ENCODE assay signal across 16 mouse cellular contexts in genomic region chr17:84529356-84529755, GRCm38 (mm10). TPM values are rescaled to one million over a fixed set of nuclear protein-coding genes. Genes with fewer than 3 reads are reported as not detected.
DNase-seq lines count a peak whose midpoint lies in the region; ATAC-seq lines count a peak whose summit lies in the region.
"Had no signal": no experiment of that assay in that cellular context is flagged by ENCODE, and none has a peak within 500 bp of the region (broad histone marks: within the 10 kb centered on the region; RNA-seq: fewer than 3 reads in every experiment).

No protein-coding gene starts in this region.

- WGBS in heart, embryonic 16.5 days = 59% methylated on average over 4 of the region's 4 CpGs
- 55% methylated on average over 4 of the region's 4 CpGs for WGBS in lung, embryonic 16.5 days
- WGBS in embryonic facial prominence, embryonic 14.5 days = 55% methylated on average over 4 of the region's 4 CpGs
- 42% methylated on average over 4 of the region's 4 CpGs for WGBS in limb, embryonic 15.5 days

- H3K9me3 ChIP-seq in heart, embryonic 16.5 days (replicated peaks; ENCODE audit: control insufficient read depth, low read length) = no peaks in the 10 kb centered on the region
- no peaks in the 10 kb centered on the region for H3K9me3 ChIP-seq in lung, embryonic 16.5 days (ENCODE audit: control insufficient read depth, low read length)
- H3K9me3 ChIP-seq in embryonic facial prominence, embryonic 14.5 days (ENCODE audit: control insufficient read depth, low read length) = no peaks in the 10 kb centered on the region
- no peaks in the 10 kb centered on the region for H3K9me3 ChIP-seq in limb, embryonic 15.5 days
- H3K9me3 ChIP-seq: forebrain, embryonic 13.5 days; liver, embryonic 15.5 days; neural tube, embryonic 13.5 days had no signal

- no peak for DNase-seq in heart, postnatal 36 days
- DNase-seq in lung, adult 18-20 months = no peak
- peak; percentile 27 for DNase-seq in embryonic facial prominence, embryonic 14.5 days (ENCODE audit: low spot score)
- no peak for DNase-seq in spleen, postnatal 10 days (ENCODE audit: low spot score in 2 of 2)
- DNase-seq: cerebellum, postnatal 25 days; kidney, adult 9 months; layer of hippocampus, postnatal 36 days; thymus, postnatal 36 days had no signal

- H3K9ac ChIP-seq in heart, embryonic 16.5 days (ENCODE audit: low read length) = no peak overlapping the region
- H3K9ac ChIP-seq in lung, embryonic 16.5 days (ENCODE audit: low read length) = no peak overlapping the region
- no peak overlapping the region for H3K9ac ChIP-seq in embryonic facial prominence, embryonic 14.5 days (ENCODE audit: low read depth, low read length)
- no peak overlapping the region for H3K9ac ChIP-seq in limb, embryonic 15.5 days
- H3K9ac ChIP-seq: forebrain, embryonic 13.5 days; hindbrain, embryonic 14.5 days; liver, embryonic 15.5 days; neural tube, embryonic 13.5 days had no signal

- no peak overlapping the region for H3K4me2 ChIP-seq in heart, embryonic 16.5 days (ENCODE audit: low read depth, low read length)
- H3K4me2 ChIP-seq in lung, embryonic 16.5 days (ENCODE audit: low read depth, low read length) = no peak overlapping the region
- H3K4me2 ChIP-seq in embryonic facial prominence, embryonic 14.5 days (ENCODE audit: low read depth, low read length) = no peak overlapping the region
- no peak overlapping the region for H3K4me2 ChIP-seq in limb, embryonic 15.5 days
- H3K4me2 ChIP-seq: forebrain, embryonic 13.5 days; hindbrain, embryonic 14.5 days; liver, embryonic 15.5 days; neural tube, embryonic 13.5 days had no signal

- no peak for ATAC-seq in heart, embryonic 16.5 days (replicated peaks; ENCODE audit: extremely low read depth, insufficient read depth, low FRiP score)
- no peak for ATAC-seq in lung, embryonic 16.5 days (ENCODE audit: low read depth)
- no peak for ATAC-seq in embryonic facial prominence, embryonic 14.5 days (ENCODE audit: low read depth)
- no peak for ATAC-seq in limb, embryonic 15.5 days (ENCODE audit: insufficient number of reproducible peaks, low FRiP score, low TSS enrichment, low read depth)
- ATAC-seq: forebrain, embryonic 13.5 days had no signal

- peak overlapping the region; percentile 64 for H3K27ac ChIP-seq in heart, embryonic 16.5 days (ENCODE audit: low read length)
- peak overlapping the region; percentile 89 for H3K27ac ChIP-seq in lung, embryonic 16.5 days (ENCODE audit: low read length)
- 0 out of 2 replicates have a peak overlapping the region, but pooled peaks have one; percentile 44 for H3K27ac ChIP-seq in embryonic facial prominence, embryonic 14.5 days (replicated peaks; ENCODE audit: low read depth, low read length)
- H3K27ac ChIP-seq in limb, embryonic 15.5 days = peak overlapping the region; percentile 70
- H3K27ac ChIP-seq: forebrain, embryonic 13.5 days; hindbrain, embryonic 14.5 days; liver, embryonic 15.5 days; neural tube, embryonic 13.5 days had no signal

- H3K4me3 ChIP-seq in heart, embryonic 16.5 days (ENCODE audit: low read length) = no peak overlapping the region
- no peak overlapping the region for H3K4me3 ChIP-seq in lung, embryonic 16.5 days (ENCODE audit: low read length)
- H3K4me3 ChIP-seq in embryonic facial prominence, embryonic 14.5 days (ENCODE audit: low read depth, low read length) = no peak overlapping the region
- no peak overlapping the region for H3K4me3 ChIP-seq in limb, embryonic 15.5 days
- H3K4me3 ChIP-seq: forebrain, embryonic 13.5 days; liver, embryonic 15.5 days; neural tube, embryonic 13.5 days had no signal

- intact Hi-C loops in heart, postnatal 36 days (cut with DNase I) = no loop called here

- peaks cover 8% of the 10 kb centered on the region for H3K4me1 ChIP-seq in heart, embryonic 16.5 days (ENCODE audit: control insufficient read depth, insufficient read depth, low read length)
- H3K4me1 ChIP-seq in lung, embryonic 16.5 days (replicated peaks; ENCODE audit: control insufficient read depth, insufficient read depth, low read length) = peaks cover 41% of the 10 kb centered on the region
- peaks cover 17% of the 10 kb centered on the region for H3K4me1 ChIP-seq in embryonic facial prominence, embryonic 14.5 days (ENCODE audit: control insufficient read depth, insufficient read depth, low read length)
- peaks cover 20% of the 10 kb centered on the region for H3K4me1 ChIP-seq in limb, embryonic 15.5 days
- H3K4me1 ChIP-seq: liver, embryonic 15.5 days had no signal

- H3K36me3 ChIP-seq in heart, embryonic 16.5 days (ENCODE audit: control insufficient read depth, insufficient read depth) = no peaks in the 10 kb centered on the region
- H3K36me3 ChIP-seq in lung, embryonic 16.5 days (ENCODE audit: control insufficient read depth, insufficient read depth, low read length) = no peaks in the 10 kb centered on the region; the same call in 1 of the 2 replicates
- no peaks in the 10 kb centered on the region for H3K36me3 ChIP-seq in embryonic facial prominence, embryonic 14.5 days (ENCODE audit: control insufficient read depth, insufficient read depth, low read length)
- no peaks in the 10 kb centered on the region for H3K36me3 ChIP-seq in limb, embryonic 15.5 days
- H3K36me3 ChIP-seq: liver, embryonic 15.5 days; neural tube, embryonic 13.5 days had no signal

- no peaks in the 10 kb centered on the region for H3K27me3 ChIP-seq in heart, embryonic 16.5 days (ENCODE audit: control insufficient read depth, insufficient read depth, low read length)
- no peaks in the 10 kb centered on the region for H3K27me3 ChIP-seq in lung, embryonic 16.5 days (ENCODE audit: control insufficient read depth, insufficient read depth, low read depth, low read length)
- H3K27me3 ChIP-seq in embryonic facial prominence, embryonic 14.5 days (replicated peaks; ENCODE audit: control insufficient read depth, insufficient read depth, low read length) = no peaks in the 10 kb centered on the region
- H3K27me3 ChIP-seq in limb, embryonic 15.5 days = no peaks in the 10 kb centered on the region
- H3K27me3 ChIP-seq: CH12.LX; forebrain, embryonic 13.5 days; liver, embryonic 15.5 days; neural tube, embryonic 13.5 days had no signal

RNA-seq across cellular contexts. Expression of gene Plekhh2, which starts 17.7 kb away (rescaled TPM):
- polyA plus RNA-seq in heart, embryonic 16.5 days (2015; fragmentation: Nextera tagmentation; extraction: Ambion mirVana) = 1.6 and 2.3 TPM in 2 replicates
- total RNA-seq in heart, postnatal 36 days (2021) = 1 to 10 TPM; 2.9 TPM
- polyA plus RNA-seq in lung, embryonic 16.5 days (2015; fragmentation: Nextera tagmentation; extraction: Ambion mirVana) = 10.2 and 10.5 TPM in 2 replicates
- 8.0 and 9.0 TPM in 2 replicates for polyA plus RNA-seq in embryonic facial prominence, embryonic 14.5 days (2014; fragmentation: Nextera tagmentation; extraction: Ambion mirVana)
- 8.2 and 9.5 TPM in 2 replicates for polyA plus RNA-seq in limb, embryonic 15.5 days (2015; fragmentation: Nextera tagmentation; extraction: Ambion mirVana)
